Mouse (Mus musculus) forebrain, embryonic 16.5 days (tissue): ENCODE results near the gene Mid1. TPM values are rescaled to one million over a fixed set of nuclear protein-coding genes. Genes with fewer than 3 reads are reported as not detected.

Source experiments
- ATAC-seq: fragments of 200-750 bp; cut with Nextera tagmentation; 2 replicates; pipeline ENCODE4 v1.8.0; 2017; ENCODE audit warnings: mild to moderate bottlenecking, moderate library complexity
- H3K27ac ChIP-seq: fragments of 300-500 bp; sonication (generic); 2 replicates; pipeline ENCODE4 v1.5.1; 2014; ENCODE audit warnings: low read length, control low read depth
- H3K27me3 ChIP-seq: fragments of 300-500 bp; sonication (generic); replicated peaks from 2 replicates; pipeline ENCODE4 v1.6.1; 2014; ENCODE audit warnings: low read length; ENCODE audit not compliant: control insufficient read depth, insufficient read depth
- H3K36me3 ChIP-seq: fragments of 300-500 bp; sonication (generic); 2 replicates; pipeline ENCODE4 v1.6.1; 2014; ENCODE audit not compliant: control insufficient read depth, insufficient read depth
- H3K4me1 ChIP-seq: fragments of 300-500 bp; sonication (generic); replicated peaks from 2 replicates; pipeline ENCODE4 v1.6.1; 2014; ENCODE audit warnings: low read length; ENCODE audit not compliant: control insufficient read depth, insufficient read depth
- H3K4me2 ChIP-seq: fragments of 300-500 bp; sonication (generic); 2 replicates; pipeline ENCODE4 v1.6.1; 2014; ENCODE audit warnings: mild to moderate bottlenecking, low read length, control low read depth
- H3K4me3 ChIP-seq: fragments of 300-500 bp; sonication (generic); replicated peaks from 2 replicates; pipeline ENCODE4 v1.5.1; 2014; ENCODE audit warnings: mild to moderate bottlenecking, low read length, control low read depth
- H3K9ac ChIP-seq: fragments of 300-500 bp; sonication (generic); replicated peaks from 2 replicates; pipeline ENCODE4 v1.6.1; 2014; ENCODE audit warnings: low read depth, low read length, control low read depth
- H3K9me3 ChIP-seq: fragments of 300-500 bp; sonication (generic); 2 replicates; pipeline ENCODE4 v1.6.1; 2016; ENCODE audit warnings: low read length; ENCODE audit not compliant: control insufficient read depth
- WGBS: fragments of 180-500 bp; shearing (Covaris S2); extraction: QIAGEN DNeasy Blood & Tissue Kit; methylation state at CpG from one replicate; pipeline ENCODE4 v1.1.7; 2014; 5-methylcytosine and 5-hydroxymethylcytosine counted together
- polyA plus RNA-seq: library from polyadenylated mRNA; unstranded; fragments of >200 nt; fragmentation: Nextera tagmentation; extraction: Ambion mirVana; gene quantifications from 2 replicates; pipeline ENCODE4 v1.2.1, GENCODE M21; 2015

The Mid1 gene
- 10.0 and 10.1 TPM in 2 replicates for polyA plus RNA-seq

DNA sequence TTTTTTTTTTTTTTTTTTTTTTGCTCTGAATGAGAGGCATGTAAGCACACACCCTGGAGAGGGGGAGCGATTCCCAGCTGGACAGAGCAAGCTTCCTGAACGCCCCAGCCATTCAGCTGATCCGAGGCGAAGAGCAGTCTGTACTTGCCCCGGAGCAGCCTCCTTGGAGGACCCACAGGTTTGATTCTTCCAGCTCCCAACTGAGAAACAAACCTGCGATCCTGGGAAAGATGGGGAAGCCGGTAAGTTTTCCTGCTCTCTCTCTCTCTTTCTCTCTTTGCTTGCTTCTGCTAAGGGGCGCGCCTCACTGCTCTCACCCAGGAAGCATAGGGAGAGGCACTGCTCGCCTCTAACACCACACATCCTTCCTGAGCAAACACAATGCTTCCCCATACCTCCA lies at the start of gene Mid1:
Mid1 (plus strand) TSS at position 69 of the 400 bp plus-strand sequence.
- no peak for ATAC-seq
- WGBS, result 15% methylated on average over 10 of the region's 10 CpGs
- no peak within 1 kb of the TSS for H3K9ac ChIP-seq
- no peak within 1 kb of the TSS; the same call in 1 of the 2 replicates for H3K4me3 ChIP-seq
- no peaks in the 10 kb centered on the region for H3K36me3 ChIP-seq
- no peaks in the 10 kb centered on the region for H3K4me1 ChIP-seq
- no peaks in the 10 kb centered on the region for H3K9me3 ChIP-seq
- H3K27me3 ChIP-seq, result peaks cover 3% of the 10 kb centered on the region; the same call in 1 of the 2 replicates
- no peak within 1 kb of the TSS for H3K27ac ChIP-seq
- peak within 1 kb of the TSS; percentile 19 for H3K4me2 ChIP-seq

DNA sequence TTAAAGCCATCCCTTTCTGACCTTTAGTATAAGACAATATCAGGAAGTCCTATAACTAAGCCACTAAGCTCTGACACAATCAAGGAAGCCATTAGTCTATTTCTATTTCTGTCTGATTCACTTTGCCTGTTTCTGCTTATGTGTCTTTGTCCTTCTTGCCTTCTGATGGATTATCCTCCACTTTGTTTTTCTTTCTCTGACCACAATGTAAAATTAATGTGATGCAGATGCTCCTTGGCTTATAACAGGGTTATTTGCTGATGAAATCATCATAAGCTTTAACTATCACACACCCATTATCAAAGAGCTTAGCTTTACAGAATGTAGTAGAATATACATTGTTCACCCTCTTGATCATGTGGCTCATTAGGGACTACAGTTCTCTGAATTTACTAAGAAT lies 11.9 kb upstream of the Mid1 start:
- Histone ChIP-seq H3K4me2 (no peak overlapping the region), H3K4me3 (no peak overlapping the region), H3K9ac (no peak overlapping the region), H3K27ac (no peak overlapping the region), H3K36me3 (no peaks in the 10 kb centered on the region), H3K9me3 (no peaks in the 10 kb centered on the region), H3K27me3 (no peaks in the 10 kb centered on the region; the same call in 1 of the 2 replicates), H3K4me1 (no peaks in the 10 kb centered on the region)
- ATAC-seq, result no peak

DNA sequence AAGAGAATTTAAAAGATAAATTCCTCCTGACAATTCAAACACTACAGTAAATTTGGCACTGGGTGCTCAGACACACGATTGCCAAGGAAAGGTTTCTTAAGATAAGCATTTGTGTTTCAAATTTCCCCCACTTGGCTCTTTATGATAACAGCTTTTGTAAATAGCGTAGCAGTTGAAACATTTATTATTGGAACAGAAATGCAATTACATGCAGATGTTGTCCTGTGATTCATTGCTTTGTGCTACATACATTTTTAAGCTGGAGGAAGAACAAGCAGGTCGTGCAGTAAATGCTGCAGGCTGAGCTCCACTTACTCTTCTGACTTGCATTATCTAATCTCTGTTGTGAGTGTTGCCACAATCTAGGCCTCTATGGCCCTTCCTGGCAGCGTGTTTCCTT lies 8.7 kb upstream of the Mid1 start:
- H3K4me3 ChIP-seq, result no peak overlapping the region
- H3K4me2 ChIP-seq, result no peak overlapping the region
- H3K4me1 ChIP-seq, result no peaks in the 10 kb centered on the region
- H3K27me3 ChIP-seq, result no peaks in the 10 kb centered on the region
- no peak overlapping the region for H3K27ac ChIP-seq
- WGBS, result 56% methylated on average over 4 of the region's 4 CpGs
- ATAC-seq, result no peak
- no peak overlapping the region for H3K9ac ChIP-seq
- H3K36me3 ChIP-seq, result no peaks in the 10 kb centered on the region
- no peaks in the 10 kb centered on the region for H3K9me3 ChIP-seq

DNA sequence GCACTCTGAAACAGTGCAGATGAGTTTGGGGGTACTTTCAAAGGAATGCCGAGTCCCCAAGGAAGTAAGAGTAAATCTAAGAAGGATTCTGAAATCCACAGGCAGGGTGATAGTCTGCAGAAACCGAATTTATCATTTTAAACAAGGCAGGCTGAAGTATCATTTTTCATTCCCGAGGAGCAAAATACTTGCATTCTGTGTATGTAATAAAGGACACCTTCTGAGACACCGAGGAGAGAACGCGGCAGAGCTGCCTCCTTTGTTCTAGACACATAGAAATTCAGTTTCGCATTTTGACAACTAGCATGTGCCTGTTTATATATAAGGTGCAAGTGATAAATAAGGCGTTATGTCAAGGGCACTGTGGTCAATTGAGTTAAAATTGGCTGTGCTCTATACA lies 732 bp downstream of the Mid1 start:
- H3K4me2 ChIP-seq, result peak overlapping the region; percentile 19; the same call in 1 of the 2 replicates
- WGBS, result 34% methylated on average over 8 of the region's 8 CpGs

DNA sequence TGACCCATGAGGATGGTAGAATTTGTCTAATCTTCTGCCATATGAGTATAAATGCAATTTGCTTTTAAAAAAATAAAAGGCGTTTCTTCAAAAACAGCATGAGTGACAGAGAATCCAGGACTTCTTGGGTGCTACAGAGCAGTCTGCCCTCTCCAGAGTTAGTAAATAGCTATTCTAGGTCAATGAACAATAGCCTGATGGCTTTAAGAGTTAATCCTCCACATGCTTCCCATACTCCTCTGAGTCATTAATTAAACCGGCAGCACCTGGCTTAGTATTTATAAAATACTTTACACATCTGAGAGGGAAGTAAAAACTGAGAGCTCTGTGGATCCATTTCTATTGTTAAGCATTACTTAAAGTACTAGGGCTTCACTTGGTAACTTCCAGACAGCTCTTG lies 6.2 kb downstream of the Mid1 start:
- no peaks in the 10 kb centered on the region for H3K9me3 ChIP-seq
- H3K27ac ChIP-seq, result no peak overlapping the region
- no peaks in the 10 kb centered on the region for H3K36me3 ChIP-seq
- H3K27me3 ChIP-seq, result peaks cover 3% of the 10 kb centered on the region; the same call in 1 of the 2 replicates
- 24% methylated on average over 2 of the region's 2 CpGs for WGBS
- ATAC-seq, result no peak
- H3K4me3 ChIP-seq, result no peak overlapping the region
- H3K4me1 ChIP-seq, result no peaks in the 10 kb centered on the region; the same call in 1 of the 2 replicates
- H3K9ac ChIP-seq, result no peak overlapping the region
- no peak overlapping the region for H3K4me2 ChIP-seq

More for the DNA sequence above, 732 bp downstream of the Mid1 start:
- peaks cover 3% of the 10 kb centered on the region; the same call in 1 of the 2 replicates for H3K27me3 ChIP-seq
- H3K36me3 ChIP-seq, result no peaks in the 10 kb centered on the region
- ATAC-seq, result no peak
- H3K4me1 ChIP-seq, result no peaks in the 10 kb centered on the region
- H3K4me3 ChIP-seq, result no peak overlapping the region
- no peak overlapping the region for H3K27ac ChIP-seq
- no peak overlapping the region for H3K9ac ChIP-seq
- H3K9me3 ChIP-seq, result no peaks in the 10 kb centered on the region

DNA sequence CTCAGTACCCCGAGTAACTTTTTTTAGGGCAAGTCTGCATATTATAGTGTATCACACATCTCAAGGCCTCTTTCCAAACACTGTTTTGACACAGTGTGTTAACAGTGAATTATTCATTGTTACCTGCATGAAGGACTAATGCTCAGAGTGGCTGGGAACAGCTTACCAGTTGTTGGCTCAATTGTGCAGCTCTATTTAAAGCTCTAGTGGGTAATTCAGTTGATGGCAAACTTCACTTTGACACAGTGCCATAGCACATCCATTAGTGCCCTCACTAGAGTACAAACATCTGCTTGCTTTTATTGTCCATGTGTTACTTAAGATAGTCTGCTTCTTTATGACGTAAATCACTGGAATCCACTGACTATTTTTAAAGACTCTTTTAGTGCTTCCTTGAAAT lies 6.7 kb downstream of the Mid1 start:
- Histone ChIP-seq H3K9ac (no peak overlapping the region), H3K4me1 (no peaks in the 10 kb centered on the region; the same call in 1 of the 2 replicates), H3K36me3 (no peaks in the 10 kb centered on the region), H3K4me2 (no peak overlapping the region), H3K4me3 (no peak overlapping the region), H3K27ac (no peak overlapping the region), H3K27me3 (peaks cover 3% of the 10 kb centered on the region; the same call in 1 of the 2 replicates), H3K9me3 (no peaks in the 10 kb centered on the region)
- peak; percentile 69 for ATAC-seq
- 37% methylated on average over 2 of the region's 2 CpGs for WGBS

DNA sequence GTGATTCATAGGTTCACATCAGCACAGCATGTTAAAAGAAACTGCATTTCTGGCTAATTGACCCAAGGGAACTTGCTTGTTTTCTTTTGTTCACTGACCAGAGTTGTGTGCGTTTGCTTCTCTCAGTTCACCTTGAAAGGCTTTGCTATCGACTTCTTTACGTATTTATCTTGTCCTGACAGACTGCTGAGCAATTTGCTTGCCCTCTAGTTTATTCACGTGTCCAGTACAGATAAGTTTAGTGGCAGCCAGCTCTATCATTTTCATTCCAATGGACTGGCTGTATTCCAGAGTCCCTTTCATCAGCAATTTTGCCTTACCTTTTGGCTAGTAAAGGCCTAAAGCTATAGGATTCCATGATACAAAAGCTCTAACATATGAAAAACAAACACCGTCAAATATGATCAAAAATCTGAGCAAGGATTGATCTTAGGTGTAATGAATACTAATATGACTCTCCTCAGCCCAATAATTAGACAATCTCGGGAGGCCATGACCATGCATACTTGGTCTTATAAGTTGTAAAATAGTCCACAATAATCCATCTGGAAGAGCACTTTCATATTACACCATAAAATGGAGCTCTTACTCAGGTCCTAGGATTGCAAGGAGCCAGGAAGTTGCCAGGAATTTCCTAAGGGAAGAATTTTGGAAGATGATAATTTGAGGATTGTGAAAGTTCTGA lies 7.4 kb downstream of the Mid1 start:
- Histone ChIP-seq H3K4me1 (no peaks in the 10 kb centered on the region; the same call in 1 of the 2 replicates), H3K9me3 (no peaks in the 10 kb centered on the region), H3K27me3 (peaks cover 3% of the 10 kb centered on the region; the same call in 1 of the 2 replicates), H3K4me3 (no peak overlapping the region), H3K27ac (no peak overlapping the region), H3K4me2 (no peak overlapping the region), H3K9ac (no peak overlapping the region), H3K36me3 (no peaks in the 10 kb centered on the region)
- ATAC-seq, result no peak
- WGBS, result 65% methylated on average over 6 of the region's 6 CpGs

DNA sequence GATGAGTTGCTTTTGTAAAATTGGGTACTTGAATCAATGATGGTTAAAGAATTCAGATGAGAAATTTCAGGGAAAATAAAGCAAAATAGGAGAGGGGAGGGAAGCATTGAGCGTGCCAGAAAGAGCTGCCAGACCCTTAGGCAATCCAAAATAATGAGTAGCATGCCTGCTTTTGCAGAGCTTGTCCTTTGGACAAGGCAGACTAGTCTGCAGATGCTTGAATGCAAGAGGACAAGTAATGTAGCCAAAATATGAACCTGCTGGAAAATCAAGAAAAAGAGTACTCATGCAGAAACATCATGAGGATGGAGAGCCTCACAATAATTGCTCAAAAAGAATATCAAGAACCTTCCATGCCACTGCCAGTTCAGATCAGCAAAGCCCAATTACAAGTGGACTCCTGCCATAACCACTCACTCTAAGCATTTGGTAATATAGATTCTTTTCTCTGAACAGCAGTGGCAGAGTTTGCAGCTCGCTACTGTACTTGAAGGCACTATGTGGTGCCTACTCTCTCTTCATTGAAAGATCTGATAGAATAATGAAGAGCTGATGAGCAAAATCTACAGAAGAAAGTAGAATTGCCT lies 19.1 kb downstream of the Mid1 start:
- Histone ChIP-seq H3K4me2 (no peak overlapping the region), H3K36me3 (no peaks in the 10 kb centered on the region), H3K27ac (no peak overlapping the region), H3K9me3 (no peaks in the 10 kb centered on the region), H3K27me3 (peaks cover 5% of the 10 kb centered on the region; the same call in 1 of the 2 replicates), H3K4me3 (no peak overlapping the region), H3K9ac (no peak overlapping the region), H3K4me1 (no peaks in the 10 kb centered on the region; the same call in 1 of the 2 replicates)
- peak; percentile 89 for ATAC-seq
- WGBS, result 51% methylated on average over 2 of the region's 2 CpGs

DNA sequence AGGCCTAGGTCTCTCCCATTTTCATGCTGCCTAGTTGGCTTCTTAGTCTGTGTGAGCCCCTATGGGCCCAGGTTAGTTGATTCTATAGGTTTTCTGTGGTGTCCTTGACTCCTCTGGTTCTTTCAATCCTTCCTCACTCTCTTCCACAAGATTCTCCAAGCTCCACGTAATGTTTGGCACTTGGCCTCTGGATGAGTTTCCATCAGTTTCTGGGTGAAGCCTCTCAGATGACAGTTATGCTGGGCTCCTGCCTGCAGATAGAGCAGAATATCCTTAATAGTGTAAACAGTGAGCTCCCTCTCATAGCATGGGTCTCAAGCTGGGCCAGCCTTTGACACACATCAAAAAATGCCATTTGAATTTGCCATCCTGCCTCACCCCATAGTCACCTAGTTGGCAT lies 38.5 kb downstream of the Mid1 start:
- Histone ChIP-seq H3K4me3 (no peak overlapping the region), H3K27ac (no peak overlapping the region), H3K9me3 (no peaks in the 10 kb centered on the region), H3K36me3 (no peaks in the 10 kb centered on the region), H3K9ac (no peak overlapping the region), H3K27me3 (no peaks in the 10 kb centered on the region; the same call in 1 of the 2 replicates), H3K4me1 (no peaks in the 10 kb centered on the region), H3K4me2 (no peak overlapping the region)
- 89% methylated on average over 1 of the region's 1 CpGs for WGBS
- no peak for ATAC-seq
